Mouse (Mus musculus) gonadal fat pad, adult 2 months (tissue): ENCODE data around the gene Casz1. TPM values are rescaled to one million over a fixed set of nuclear protein-coding genes. Genes with fewer than 3 reads are reported as not detected.

Experiments used
- DNase-seq: peaks from one replicate; pipeline ENCODE4 v3.0.0-alpha.2; 2012; ENCODE audit warnings: low read depth
- polyA plus RNA-seq: library from polyadenylated mRNA; depleted of rRNA; stranded (reverse); fragments of >200 nt; gene quantifications from 2 replicates; pipeline ENCODE4 v1.2.3, GENCODE M21; 2012

The Casz1 gene
- polyA plus RNA-seq, 1 experiment = 6.1 TPM

- DNase-seq = peak; percentile 94
Measured at GRCm38 (mm10) chr4:148797475-148798324, 6.5 kb upstream of the Casz1 start.

GRCm38 (mm10) chr4:148803031-148803430, 1.2 kb upstream of the Casz1 start:
- DNase-seq = no peak

GRCm38 (mm10) chr4:148803636-148804035, 593 bp upstream of the Casz1 start:
- no peak for DNase-seq

- DNase-seq = no peak
Measured at GRCm38 (mm10) chr4:148804780-148805160, 541 bp downstream of the Casz1 start.

GRCm38 (mm10) chr4:148805161-148805810, 1.1 kb downstream of the Casz1 start:
- DNase-seq = no peak

- DNase-seq = no peak
Measured at GRCm38 (mm10) chr4:148805811-148806747, 1.9 kb downstream of the Casz1 start.

- no peak for DNase-seq
Measured at GRCm38 (mm10) chr4:148806836-148807235, 2.6 kb downstream of the Casz1 start.

- no peak for DNase-seq
Measured at GRCm38 (mm10) chr4:148807397-148807796, 3.2 kb downstream of the Casz1 start.

DNA sequence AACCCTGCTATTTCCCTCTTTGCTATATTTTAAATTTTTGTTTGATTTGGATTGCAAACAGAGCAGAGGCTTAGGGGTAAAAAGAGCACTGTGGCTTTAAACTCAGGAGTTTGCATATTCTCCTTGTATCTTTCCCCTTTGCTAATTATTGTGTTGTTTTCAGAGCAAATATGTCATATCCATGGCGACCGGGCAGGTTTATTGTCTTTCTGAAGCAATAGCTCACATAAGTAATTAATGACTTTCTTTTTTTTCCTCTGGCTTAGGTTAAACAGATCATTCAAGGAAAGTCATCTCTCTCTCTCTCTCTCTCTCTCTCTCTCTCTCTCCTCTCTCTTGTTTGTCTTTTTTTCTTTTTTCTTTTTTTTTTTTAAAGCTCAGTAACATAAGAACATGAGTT, 4.6 kb downstream of the Casz1 start:
- no peak for DNase-seq

- DNase-seq = no peak
Measured at GRCm38 (mm10) chr4:148810706-148811105, 6.5 kb downstream of the Casz1 start.

DNA sequence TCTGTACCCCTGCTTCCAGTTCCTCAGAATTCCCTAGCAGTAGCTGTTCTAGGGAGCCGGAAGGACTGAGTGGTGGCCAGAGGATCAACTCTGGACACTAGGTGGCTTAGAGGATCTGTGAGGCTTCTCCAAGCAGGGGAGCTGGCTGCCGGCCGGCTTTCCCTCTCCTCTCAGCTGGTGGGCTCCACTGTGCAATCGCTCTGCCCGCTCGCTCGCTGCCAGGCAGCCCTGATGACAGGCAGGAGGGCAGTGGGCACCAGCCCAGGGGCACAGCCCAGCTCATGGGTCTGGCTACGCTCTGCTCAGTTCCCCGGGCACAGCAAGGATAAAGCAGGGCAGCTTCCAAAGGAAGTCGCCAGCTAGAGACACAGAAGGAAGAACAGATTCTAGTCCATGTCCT, 7.7 kb downstream of the Casz1 start:
- no peak for DNase-seq

GRCm38 (mm10) chr4:148813247-148813646, 9.0 kb downstream of the Casz1 start:
- DNase-seq = no peak

DNA sequence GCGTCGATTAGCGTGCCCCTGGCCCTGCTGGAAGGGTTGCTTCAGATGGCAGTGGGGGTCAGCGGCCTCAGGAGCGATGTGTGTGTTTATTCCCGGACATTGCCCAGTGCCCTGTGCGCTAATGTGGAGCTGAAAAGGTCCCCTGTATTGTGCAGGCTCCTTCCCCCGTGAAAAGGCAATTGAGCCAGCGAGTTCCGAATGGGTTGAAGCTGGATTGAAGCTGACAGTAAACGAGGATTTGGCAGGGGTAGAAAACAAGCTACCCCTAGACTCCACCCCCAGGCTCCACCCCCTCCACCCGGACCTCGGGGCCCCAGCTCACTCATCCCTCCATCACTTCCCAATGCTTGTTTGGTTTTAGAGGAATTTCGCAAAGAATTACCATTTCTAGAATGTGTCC, 12.3 kb downstream of the Casz1 start:
- DNase-seq = no peak

- no peak for DNase-seq
Measured at GRCm38 (mm10) chr4:148818161-148818560, 13.9 kb downstream of the Casz1 start.

DNA sequence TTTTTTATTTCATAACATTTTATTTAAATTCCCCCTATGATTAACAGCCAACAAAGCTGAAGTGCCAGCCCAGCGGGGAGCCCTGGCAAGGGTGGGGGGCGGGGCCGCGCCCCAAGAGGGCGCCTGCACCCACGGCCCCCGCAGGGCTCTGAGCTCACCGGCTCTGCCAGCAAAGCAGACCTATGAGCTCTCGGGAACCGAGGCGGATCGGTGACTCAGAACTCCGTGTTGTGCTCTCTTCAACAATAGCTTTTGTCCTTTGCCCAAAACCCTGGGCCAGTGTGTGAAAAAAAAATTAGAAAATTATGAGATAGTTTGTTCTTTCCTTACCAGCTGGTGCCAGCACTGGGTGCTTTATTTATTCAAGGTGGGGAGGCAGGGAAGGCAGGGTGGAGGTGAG, 15.9 kb downstream of the Casz1 start:
- DNase-seq = no peak

DNA sequence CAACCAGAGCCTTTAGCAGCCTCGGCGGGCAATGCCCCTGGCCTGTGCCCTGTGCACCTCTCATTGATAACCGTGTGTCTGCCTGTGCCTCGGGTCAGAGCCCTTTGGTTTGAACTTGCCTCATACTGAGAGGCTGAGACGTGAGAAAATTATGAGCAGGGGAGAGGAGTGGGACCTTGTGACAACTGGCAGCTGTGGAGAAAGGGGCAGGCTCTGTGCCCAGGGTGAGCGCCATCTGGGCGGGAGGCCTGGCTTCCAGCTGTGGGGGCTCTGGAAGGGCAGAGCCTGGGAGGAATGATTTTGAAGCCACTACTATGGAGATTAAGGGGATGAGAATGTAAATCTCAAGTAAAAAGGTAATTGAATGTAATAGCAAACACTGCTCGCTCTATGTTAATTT, 19.1 kb downstream of the Casz1 start:
- DNase-seq = no peak

- DNase-seq = no peak
Measured at GRCm38 (mm10) chr4:148830350-148830749, 26.1 kb downstream of the Casz1 start.

GRCm38 (mm10) chr4:148833245-148833990, 29.2 kb downstream of the Casz1 start:
- no peak for DNase-seq

- DNase-seq = no peak
Measured at GRCm38 (mm10) chr4:148836391-148836790, 32.2 kb downstream of the Casz1 start.

DNA sequence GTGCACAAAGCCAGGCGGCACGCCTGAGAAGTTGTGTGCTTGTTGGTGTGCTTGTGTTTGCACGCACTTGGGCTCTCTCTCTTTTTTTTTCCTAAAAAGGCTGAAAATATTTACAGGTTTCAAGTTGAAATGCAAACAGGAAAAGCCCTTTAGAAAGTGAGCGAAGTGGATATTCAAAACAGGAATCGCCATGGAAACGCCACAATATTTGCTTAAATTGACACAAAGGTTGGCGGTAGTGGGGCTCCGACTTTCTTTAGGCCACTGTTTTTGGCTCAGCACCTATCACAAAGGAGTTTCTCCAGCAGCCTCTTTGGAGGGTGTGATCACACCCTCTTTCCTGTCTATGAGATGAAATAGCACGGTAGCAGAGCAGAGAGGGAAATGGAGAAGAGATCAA, 32.8 kb downstream of the Casz1 start:
- DNase-seq = no peak

- DNase-seq = no peak
Measured at GRCm38 (mm10) chr4:148837644-148838043, 33.4 kb downstream of the Casz1 start.
